Mouse (Mus musculus) right cerebral cortex, postnatal 25 days (tissue): Measurements from ENCODE around the gene Acbd7.
A peak's percentile ranks its signal among the peaks of the same experiment; 100 is the strongest.

Experiments used
- DNase-seq: peaks from one replicate; pipeline ENCODE4 v3.0.0; 2022

Acbd7 gene

GRCm38 (mm10) chr2:3335611-3336301 lies at the start of gene Acbd7:
Gene Acbd7 (plus strand): TSS chr2:3336168.
- peak; percentile 69 for DNase-seq

- no peak for DNase-seq
Observed at GRCm38 (mm10) chr2:3286243-3286642, 49.7 kb upstream of the Acbd7 start.

DNA sequence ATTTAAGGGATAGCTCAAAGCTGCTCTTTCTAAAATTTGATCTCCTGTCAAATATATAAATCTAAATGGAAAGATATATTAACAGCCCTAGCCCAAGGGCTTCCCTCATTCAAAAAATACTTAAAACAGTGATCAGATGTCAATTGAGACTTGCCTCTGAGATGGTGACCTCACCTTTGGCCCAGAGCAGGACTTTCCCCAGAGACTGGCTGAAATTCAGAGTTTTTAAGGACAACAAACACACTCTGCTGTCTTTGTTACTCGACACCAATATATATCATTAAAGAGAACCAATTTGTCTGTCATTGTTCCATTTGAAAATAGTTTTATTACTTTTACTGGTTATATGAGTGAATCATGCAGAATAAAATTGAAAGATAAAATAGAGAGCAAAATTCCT lies 46.4 kb upstream of the Acbd7 start:
- no peak for DNase-seq

DNA sequence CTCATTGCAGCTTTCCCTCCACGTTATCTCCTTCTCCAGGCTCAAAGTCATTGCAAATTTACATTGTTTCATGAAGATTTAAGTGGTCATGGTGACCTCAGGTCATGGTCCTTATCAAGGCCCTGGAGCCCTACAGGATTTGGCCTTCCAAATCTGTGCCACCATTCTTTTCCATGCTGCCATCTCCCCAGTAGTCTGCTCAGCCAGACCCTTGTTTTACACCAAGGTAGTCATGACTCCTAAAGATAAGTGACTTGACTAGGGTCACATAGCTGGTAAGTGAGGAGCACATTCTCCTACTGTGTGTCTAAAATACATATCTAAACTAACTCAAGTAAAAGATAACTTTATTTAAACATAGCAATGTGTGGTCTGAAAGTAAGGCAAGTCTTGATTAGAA lies 43.8 kb upstream of the Acbd7 start:
- no peak for DNase-seq

DNA sequence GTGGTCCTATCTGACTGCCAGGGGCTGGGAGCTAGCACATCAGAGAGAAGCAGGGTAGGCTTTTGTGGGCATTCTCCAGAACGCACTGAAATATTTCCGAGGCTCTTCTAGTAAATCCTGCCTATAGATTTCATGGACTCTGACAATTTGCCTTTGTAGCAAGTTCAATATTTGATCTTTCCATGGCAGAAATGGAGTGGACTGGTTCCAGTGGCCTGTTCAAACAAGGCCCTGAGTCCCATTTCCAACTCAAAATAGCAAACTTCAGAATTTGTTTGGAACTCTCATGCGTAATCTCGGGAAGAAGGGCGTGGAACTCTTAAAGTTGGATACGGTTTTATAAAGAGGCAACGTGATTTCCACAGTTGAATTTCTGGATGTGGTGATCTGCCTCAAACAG lies 40.1 kb upstream of the Acbd7 start:
- no peak for DNase-seq

- no peak for DNase-seq
Observed at GRCm38 (mm10) chr2:3305426-3306025, 30.4 kb upstream of the Acbd7 start.

DNA sequence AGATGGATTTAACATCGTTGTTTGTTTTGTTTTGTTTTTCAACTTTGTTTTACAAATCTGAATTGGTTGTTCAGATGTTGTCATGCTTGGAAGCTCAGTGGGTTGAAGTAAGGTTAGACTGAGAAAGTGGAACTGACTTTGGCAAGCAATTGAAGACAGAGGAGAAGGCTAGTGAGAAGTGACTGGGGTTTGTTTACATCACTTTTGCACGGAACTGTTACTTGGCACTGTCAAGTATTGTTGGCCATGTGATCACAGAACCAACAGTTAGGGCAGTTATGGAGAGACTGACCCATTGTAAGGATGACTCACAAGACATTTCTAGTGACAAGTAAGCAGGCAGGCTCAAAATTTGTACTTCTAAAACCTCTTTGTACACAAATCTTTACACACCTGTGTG lies 12.8 kb upstream of the Acbd7 start:
- DNase-seq, result no peak

GRCm38 (mm10) chr2:3324381-3325130 lies 11.4 kb upstream of the Acbd7 start:
- no peak for DNase-seq

- no peak for DNase-seq
Observed at GRCm38 (mm10) chr2:3326547-3326946, 9.4 kb upstream of the Acbd7 start.

GRCm38 (mm10) chr2:3327351-3327750 lies 8.6 kb upstream of the Acbd7 start:
- DNase-seq, result no peak

- peak; percentile 8 for DNase-seq
Observed at GRCm38 (mm10) chr2:3331071-3331703, 4.8 kb upstream of the Acbd7 start.

- DNase-seq, result no peak
Observed at GRCm38 (mm10) chr2:3332056-3332455, 3.9 kb upstream of the Acbd7 start.

GRCm38 (mm10) chr2:3332484-3333242 lies 3.3 kb upstream of the Acbd7 start, which contains the start of gene Rpp38:
Gene Rpp38 (minus strand): TSS chr2:3332643.
- peak; percentile 99 for DNase-seq

DNA sequence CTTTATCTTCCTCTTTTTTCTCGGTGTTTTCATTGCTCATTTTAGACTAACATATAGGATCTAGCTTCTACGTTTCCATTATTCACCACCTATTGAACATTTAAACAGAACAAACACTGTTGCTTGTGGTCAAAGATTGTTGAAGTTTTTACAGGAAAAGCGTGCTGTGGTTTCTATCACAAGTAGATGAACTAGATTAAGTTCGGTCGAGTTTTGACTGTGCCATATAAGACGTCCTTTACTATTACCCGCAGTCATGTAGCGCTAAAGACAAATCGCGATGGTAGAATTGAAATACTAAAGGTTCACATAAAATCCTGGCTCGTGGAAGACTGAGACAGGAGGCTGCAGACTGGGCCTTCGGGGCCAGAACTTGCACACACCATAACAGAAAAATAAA lies 2.2 kb upstream of the Acbd7 start:
- DNase-seq, result no peak

GRCm38 (mm10) chr2:3348422-3348821 lies 12.5 kb downstream of the Acbd7 start:
- no peak for DNase-seq

DNA sequence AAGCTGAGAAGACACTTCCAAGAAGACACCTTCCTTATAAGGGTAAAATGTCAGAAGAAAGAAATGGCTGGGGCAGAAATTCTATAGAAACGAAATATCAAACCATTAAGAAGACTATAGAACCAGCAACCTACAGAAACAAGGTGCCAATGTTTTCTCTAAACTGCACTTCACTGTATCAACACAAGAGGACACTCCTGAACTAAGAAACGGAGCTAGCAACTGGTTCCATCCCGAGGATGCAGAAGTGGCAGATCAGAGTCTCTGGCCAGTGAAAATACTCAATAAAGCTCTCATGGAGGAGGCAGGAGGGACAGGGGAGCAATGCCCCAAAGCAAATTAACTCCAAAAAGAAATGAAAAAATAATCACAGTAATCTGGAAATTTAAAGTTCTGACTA lies 13.0 kb downstream of the Acbd7 start:
- no peak for DNase-seq

- DNase-seq, result no peak
Observed at GRCm38 (mm10) chr2:3353160-3353559, 17.2 kb downstream of the Acbd7 start.

DNA sequence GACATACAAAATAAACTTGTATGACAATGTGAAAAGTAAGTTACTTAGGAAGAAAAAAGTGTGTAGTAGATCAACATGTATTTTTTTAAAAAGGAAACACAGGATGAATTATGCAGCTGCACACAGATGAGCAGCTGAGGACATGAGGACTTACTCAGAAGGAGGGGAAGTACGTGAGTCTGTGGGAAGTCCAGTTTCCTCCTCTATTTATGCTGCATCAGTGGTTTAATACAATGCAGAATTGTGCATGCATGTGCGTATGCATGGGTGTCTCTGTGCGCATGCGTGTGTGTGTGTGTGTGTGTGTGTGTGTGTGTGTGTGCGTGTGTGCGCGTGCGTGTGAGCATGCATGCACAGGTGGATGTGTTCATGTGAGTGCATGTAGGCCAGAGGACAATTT lies 19.8 kb downstream of the Acbd7 start:
- DNase-seq, result no peak

GRCm38 (mm10) chr2:3356311-3356710 lies 20.3 kb downstream of the Acbd7 start:
- no peak for DNase-seq

DNA sequence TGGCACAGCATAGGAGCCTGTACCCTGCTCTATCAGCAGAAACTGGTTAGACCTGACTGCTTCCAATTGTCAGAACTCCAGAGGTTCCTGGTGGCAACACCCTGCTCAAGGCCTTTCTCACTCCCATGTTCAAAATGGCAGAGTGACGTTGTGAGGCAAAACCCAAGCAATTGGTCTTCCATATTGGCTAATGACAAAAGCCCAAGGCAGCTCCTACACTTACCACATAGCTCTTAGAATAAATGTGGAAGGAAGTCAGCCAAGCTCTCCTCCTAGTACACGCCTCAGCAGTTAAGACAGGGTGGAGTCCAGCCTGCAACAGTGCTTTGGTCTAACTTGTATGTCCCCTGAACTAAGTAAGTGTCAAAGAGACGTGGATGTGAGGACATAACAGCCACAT lies 21.9 kb downstream of the Acbd7 start:
- DNase-seq, result no peak

DNA sequence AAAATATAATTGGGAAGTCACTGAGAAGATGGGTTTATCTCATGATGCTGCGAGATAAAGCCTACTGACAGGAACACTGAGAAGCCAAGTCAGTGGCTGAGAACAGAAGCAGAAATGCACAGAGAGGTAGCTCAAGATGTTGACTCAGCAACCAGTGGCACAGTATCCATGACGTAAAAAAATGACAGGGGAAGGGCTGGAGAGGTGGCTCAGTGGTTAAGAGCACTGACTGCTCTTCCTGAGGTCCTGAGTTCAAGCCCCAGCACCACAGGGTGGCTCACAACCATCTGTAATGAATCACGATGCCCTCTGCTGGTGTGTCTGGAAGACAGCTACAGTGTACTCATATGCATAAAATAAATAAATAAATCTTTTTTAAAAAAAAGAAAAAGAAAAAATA lies 25.1 kb downstream of the Acbd7 start:
- no peak for DNase-seq

DNA sequence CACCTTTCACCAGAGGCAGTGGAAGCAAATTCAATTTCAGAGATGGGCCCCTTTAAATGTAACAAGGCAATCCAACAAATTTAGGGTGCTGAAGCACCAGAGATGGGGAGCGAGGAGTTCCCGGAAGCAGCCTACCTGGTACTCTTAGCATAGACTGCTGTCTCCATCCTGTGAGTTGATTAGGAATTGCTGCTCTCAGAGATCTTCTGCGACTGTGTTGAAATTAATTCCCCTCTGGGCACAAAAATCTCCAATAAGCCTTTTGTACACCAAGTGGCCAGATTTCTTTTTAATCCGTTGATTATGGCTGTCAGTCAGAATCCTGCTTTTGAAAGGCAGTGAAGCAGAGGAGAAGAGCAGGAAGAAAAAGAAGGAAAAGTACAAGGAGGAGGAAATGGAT lies 29.2 kb downstream of the Acbd7 start:
- no peak for DNase-seq
